Mouse (Mus musculus) layer of hippocampus, adult 11-12 months (tissue): ENCODE data around the gene Nkx2-5.

Experiments used
- DNase-seq: peaks from one replicate; pipeline ENCODE4 v3.0.0; 2022; ENCODE audit warnings: low spot score

The Nkx2-5 gene

DNA sequence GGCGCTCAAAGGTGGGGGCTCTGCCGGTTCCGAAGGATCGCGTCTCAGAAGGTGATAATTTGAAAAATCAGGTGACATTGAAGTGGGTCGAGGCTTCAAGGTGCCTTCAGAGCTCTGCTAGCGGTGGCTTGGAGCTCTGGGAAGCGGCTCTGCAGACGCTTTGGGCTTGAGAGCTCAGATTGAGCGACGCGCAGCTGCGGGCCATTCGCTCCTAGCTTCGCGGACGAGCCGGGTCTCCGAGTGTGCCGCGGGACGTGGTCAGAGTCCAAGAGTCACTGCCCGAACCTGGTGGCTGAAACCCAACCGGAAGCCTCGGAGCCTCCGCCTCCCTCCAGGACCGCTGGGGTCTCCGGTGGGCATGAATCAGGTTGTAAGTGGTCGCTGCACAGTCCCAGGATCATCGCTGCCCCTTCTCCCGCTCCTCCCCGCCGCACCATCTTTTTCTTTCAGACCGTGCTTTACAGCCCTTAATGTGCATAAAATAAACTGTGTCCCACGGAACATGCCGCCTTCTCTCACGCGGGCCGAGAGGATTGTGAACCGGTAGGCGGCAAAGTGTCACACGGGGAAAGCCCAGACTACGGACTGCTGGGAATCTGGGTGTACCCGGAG lies 5.0 kb upstream of the Nkx2-5 start:
- DNase-seq, result no peak

GRCm38 (mm10) chr17:26849106-26849745 lies 4.4 kb upstream of the Nkx2-5 start:
- DNase-seq, result no peak

- DNase-seq, result no peak
These were observed 3.4 kb upstream of the Nkx2-5 start for GRCm38 (mm10) chr17:26848236-26848635.

GRCm38 (mm10) chr17:26847801-26848200 lies 3.0 kb upstream of the Nkx2-5 start:
- DNase-seq, result no peak

DNA sequence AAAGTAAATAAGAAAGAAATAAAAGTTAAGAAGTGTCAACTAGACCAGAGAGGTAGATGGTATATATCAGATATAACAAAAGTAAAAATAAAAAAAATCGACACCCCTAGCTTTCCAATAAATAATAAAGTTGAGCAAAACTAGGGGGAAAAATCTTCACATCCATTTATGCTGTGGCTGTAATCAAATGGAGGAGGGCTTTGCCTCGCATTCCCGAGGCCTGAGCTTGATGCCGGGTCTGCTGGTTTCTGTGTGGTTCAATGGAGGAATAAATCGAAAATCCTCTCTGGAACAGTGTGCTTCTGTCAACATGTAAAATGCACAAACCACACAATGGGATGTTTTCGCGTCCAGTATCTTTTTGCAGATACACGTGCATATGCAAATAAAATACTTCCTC lies 1.6 kb upstream of the Nkx2-5 start:
- DNase-seq, result no peak

GRCm38 (mm10) chr17:26845149-26846050 lies 591 bp upstream of the Nkx2-5 start:
- no peak for DNase-seq

GRCm38 (mm10) chr17:26844371-26844851 lies 398 bp downstream of the Nkx2-5 start:
- no peak for DNase-seq

- no peak for DNase-seq
These were observed 1.0 kb downstream of the Nkx2-5 start for GRCm38 (mm10) chr17:26843696-26844236.

- no peak for DNase-seq
These were observed 1.6 kb downstream of the Nkx2-5 start for GRCm38 (mm10) chr17:26843229-26843567.

DNA sequence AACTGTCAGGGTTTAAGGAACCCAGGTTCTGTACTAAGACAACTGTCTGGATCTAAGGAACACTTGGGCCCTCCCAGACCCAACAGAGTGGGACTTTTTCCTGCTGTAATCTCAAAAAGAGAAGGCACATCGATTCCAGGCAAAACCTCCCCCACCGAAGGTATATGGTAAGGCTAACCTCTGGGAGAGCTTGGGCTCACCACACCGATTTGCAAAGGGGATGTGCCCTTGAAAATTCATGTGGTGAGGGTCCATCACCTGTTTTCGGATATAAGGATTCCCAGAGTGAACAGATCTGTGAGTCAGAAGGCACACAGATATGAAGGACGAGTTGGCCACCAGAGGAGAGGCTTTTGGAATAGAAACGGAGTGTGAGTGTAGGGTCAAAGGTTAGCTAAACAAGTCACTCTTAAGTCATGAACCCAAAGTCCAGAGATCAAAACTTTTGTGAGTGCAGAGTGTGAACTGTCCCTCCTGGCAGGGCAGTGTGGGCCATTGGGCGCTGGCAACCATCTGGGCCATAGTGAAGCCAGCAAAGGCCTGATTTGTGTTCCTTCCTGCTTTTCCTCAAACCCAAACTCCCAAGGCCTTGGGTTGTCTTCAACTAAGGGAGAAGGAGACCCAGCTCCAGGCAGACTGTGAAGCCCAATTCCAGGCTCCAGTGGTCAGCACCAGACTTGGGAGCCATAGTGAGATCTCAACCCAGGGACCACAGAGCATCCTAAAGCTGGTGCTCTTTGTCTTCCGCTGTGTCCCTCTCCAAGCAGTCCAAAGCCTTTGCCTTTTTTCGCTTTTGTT lies 2.2 kb downstream of the Nkx2-5 start:
- no peak for DNase-seq

- DNase-seq, result no peak
These were observed 2.8 kb downstream of the Nkx2-5 start for GRCm38 (mm10) chr17:26841981-26842380.

GRCm38 (mm10) chr17:26840922-26841731 lies 3.7 kb downstream of the Nkx2-5 start:
- no peak for DNase-seq

DNA sequence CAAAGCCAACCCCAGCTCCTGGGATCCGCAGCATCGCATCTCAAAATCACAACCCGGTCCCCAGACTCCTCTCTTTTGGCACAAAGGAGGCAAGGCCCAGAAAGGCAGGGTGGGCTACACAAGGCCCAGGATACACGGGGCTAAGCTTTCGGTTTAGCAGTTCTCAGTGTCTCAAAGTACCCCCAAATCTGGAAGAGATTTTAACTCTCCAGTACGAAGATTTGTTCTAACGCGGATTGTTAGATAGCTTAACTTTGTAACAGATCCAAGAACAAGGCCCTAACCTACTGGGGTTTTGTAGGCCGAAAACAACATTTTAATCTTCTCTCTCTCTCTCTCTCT lies 4.4 kb downstream of the Nkx2-5 start:
- DNase-seq, result no peak

- DNase-seq, result no peak
These were observed 4.9 kb downstream of the Nkx2-5 start for GRCm38 (mm10) chr17:26839718-26840438.

GRCm38 (mm10) chr17:26838911-26839717 lies 5.7 kb downstream of the Nkx2-5 start:
- DNase-seq, result no peak

DNA sequence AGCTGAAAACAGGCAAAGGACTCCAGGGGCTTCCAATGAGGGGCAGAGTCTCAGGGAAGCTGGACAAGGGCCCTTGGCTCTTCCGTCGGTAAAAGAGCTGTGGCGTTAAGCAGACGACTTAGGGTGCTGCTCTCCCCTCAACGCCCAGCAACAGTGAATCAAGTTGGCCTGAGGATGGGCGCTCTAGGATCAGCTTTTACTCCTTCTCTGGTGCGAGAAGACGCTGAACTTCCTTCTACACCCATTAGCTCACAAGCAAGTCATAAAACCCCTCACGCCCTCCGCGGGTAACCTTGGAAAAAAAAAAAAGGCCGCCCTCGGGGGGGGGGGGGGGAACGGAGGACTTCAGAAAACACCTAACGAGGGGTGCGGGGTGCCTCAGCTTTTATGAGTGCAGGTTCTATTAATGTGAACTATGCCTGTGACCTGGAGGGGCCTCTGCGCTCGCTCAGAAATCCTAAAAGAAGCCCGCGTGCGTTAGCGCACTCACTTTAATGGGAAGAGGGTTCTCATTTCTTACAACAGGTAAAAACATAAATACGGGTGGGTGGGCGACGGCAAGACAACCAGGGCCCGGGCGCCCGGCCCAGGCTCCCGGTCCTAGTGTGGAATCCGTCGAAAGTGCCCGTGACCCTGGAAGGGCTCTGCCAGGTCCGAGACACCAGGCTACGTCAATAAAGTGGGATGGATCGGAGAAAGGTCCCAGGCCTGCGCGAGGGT lies 6.5 kb downstream of the Nkx2-5 start:
- DNase-seq, result no peak

GRCm38 (mm10) chr17:26837546-26837985 lies 7.2 kb downstream of the Nkx2-5 start:
- no peak for DNase-seq

DNA sequence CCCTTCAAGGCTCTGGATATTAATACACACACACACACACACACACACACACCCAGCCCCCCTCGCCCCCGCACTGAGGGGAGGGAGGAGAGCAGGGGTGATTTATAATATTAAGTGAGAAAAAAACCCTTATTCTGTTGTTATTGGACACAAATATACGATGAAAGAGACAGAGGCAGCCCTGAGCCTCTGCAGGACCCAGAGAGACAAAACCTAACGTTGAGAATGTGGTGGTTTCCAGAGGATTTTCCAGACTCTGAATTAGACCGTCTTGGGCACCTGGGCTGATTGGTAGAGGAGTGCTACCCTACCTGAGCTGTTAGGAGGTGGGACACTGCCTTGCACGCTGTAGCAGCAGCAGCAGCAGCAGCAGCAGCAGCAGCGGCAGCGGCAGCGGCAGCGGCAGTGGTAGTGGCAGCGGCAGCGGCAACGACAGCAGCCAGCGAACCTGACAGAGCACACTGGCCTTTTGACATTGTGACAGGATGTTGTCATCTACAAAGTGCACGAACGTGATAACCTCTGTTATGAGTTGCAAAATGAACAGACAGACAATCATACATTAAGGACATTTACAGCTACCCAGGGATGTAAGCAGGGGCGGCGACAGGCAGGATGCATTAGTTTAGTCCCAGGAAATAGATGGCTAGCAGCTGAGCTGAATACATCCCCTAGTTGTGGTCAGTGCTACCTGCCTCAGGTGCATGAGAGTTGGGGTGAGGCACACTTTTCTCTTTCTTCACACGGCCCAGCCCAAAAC lies 7.8 kb downstream of the Nkx2-5 start:
- DNase-seq, result no peak
